Mouse (Mus musculus) heart, adult 2 months (tissue): Measurements from ENCODE around the gene 1700042G07Rik.

Experiments used
- CTCF ChIP-seq: fragments of 200-600 bp; IDR thresholded peaks from 2 replicates; pipeline ENCODE4 v1.8.1; 2022; ENCODE audit warnings: antibody characterized with exemption, mild to moderate bottlenecking, moderate library complexity
- POLR2A ChIP-seq: fragments of 200-500 bp; IDR thresholded peaks from 2 replicates; pipeline ENCODE4 v1.6.1; 2011; ENCODE audit warnings: mild to moderate bottlenecking, low read depth, low read length, control low read depth; ENCODE audit not compliant: insufficient read depth

GRCm38 (mm10) chr4:116160769-116161168, 12.4 kb upstream of the 1700042G07Rik start:
- no peak for TF ChIP-seq CTCF
- TF ChIP-seq POLR2A, result no peak
